Mouse (Mus musculus) hindbrain, embryonic 13.5 days (tissue): Measurements from ENCODE around the gene Chd2. TPM values are rescaled to one million over a fixed set of nuclear protein-coding genes. Genes with fewer than 3 reads are reported as not detected.
"Not testable (repeated sequence)": the region's sequence is repeated elsewhere in the genome, so short reads cannot be mapped to it uniquely, and the experiment has no call there.

Experiments
- ATAC-seq: fragments of 200-750 bp; cut with Nextera tagmentation; 2 replicates; pipeline ENCODE4 v1.8.0; 2017; ENCODE audit warnings: moderate TSS enrichment; ENCODE audit not compliant: low FRiP score
- H3K27ac ChIP-seq: fragments of 300-500 bp; sonication (generic); 2 replicates; pipeline ENCODE4 v1.5.1; 2015; ENCODE audit warnings: inconsistent platforms, mild to moderate bottlenecking, moderate library complexity
- H3K27me3 ChIP-seq: fragments of 300-500 bp; sonication (generic); 2 replicates; pipeline ENCODE4 v1.6.1; 2015; ENCODE audit warnings: mild to moderate bottlenecking, inconsistent platforms
- H3K36me3 ChIP-seq: fragments of 300-500 bp; sonication (generic); 2 replicates; pipeline ENCODE4 v1.6.1; 2015; ENCODE audit warnings: mild to moderate bottlenecking, inconsistent platforms
- H3K4me1 ChIP-seq: fragments of 300-500 bp; sonication (generic); replicated peaks from 2 replicates; pipeline ENCODE4 v1.6.1; 2015; ENCODE audit warnings: inconsistent platforms
- H3K4me2 ChIP-seq: fragments of 300-500 bp; sonication (generic); 2 replicates; pipeline ENCODE4 v1.6.1; 2015; ENCODE audit warnings: inconsistent platforms, mild to moderate bottlenecking, moderate library complexity
- H3K4me3 ChIP-seq: fragments of 300-500 bp; sonication (generic); 2 replicates; pipeline ENCODE4 v1.5.1; 2015; ENCODE audit warnings: mild to moderate bottlenecking, inconsistent platforms
- H3K9ac ChIP-seq: fragments of 300-500 bp; sonication (generic); 2 replicates; pipeline ENCODE4 v1.6.1; 2015; ENCODE audit warnings: mild to moderate bottlenecking, inconsistent platforms
- H3K9me3 ChIP-seq: fragments of 300-500 bp; sonication (generic); 2 replicates; pipeline ENCODE4 v1.6.1; 2016; ENCODE audit warnings: inconsistent platforms
- WGBS: fragments of 180-500 bp; shearing (Covaris S2); methylation state at CpG from one replicate; pipeline ENCODE4 v1.1.7; 2015; 5-methylcytosine and 5-hydroxymethylcytosine counted together
- polyA plus RNA-seq: library from polyadenylated mRNA; unstranded; fragments of >200 nt; fragmentation: Nextera tagmentation; extraction: Ambion mirVana; gene quantifications from 2 replicates; pipeline ENCODE4 v1.2.1, GENCODE M21; 2015

The Chd2 gene
- polyA plus RNA-seq, 1 experiment from 2014 or later = 53.5 TPM

DNA sequence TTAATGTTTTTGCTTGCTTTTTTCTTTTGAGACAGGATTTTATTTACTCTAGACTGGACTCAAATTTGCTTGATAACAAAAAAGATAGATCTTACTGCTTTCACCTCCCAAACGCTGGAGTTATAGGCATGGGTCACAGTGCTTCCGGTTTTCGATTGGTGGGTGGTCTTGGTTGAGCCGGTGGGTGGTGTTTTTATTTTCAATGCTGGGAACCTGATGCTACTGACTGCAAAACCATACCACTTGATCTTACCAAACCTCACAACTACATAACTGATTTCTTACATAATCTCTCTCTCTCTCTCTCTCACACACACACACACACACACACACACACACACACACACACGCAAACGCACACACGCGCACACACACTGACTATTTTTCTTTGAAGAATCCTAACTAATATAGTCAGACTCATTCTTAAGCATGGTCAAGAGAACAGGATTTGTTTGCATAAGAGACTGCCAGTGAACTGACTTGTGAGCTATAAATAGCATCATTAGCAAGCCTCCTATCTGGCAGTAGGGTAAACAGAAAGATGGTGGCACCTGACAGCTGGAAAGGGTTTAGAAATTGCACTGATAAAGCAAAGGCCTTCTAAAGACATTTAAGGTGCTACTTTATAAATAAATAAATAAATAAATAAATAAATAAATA is 37.6 kb upstream of the Chd2 start:
- Histone ChIP-seq H3K4me1 (no peaks in the 10 kb centered on the region; the same call in none of the 2 replicates), H3K9me3 (no peaks in the 10 kb centered on the region), H3K27ac (no peak overlapping the region), H3K36me3 (no peaks in the 10 kb centered on the region), H3K27me3 (0 out of 2 replicates have a peak, but pooled peaks cover 3% of the 10 kb centered on the region), H3K9ac (no peak overlapping the region), H3K4me2 (no peak overlapping the region), H3K4me3 (no peak overlapping the region)
- WGBS = 81% methylated on average over 8 of the region's 8 CpGs
- ATAC-seq = no peak

DNA sequence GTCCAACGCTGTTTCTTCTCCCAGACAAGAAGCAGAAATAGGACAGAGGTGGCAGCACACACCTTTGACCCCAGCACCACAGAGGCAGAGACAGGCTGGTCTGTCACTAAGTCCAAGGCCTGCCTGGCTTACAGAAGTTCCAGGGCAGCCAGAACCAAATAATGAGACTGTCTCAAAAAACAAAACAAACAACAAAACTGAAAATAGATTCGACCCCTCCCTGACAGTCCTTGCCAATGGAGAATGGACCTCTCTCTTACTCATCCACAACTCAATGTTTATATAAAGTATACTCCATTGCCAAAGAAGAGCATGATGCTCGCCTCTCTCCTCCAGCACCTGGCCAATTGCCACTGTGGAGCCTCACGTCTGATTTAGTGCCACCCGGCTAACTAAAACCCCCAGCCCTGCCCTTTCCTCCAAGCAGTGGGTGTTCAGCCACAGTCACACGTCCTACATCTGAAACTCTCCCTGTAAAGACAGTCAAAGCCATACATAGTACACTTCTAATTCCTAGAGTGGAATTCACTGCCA is 36.3 kb upstream of the Chd2 start:
- no peak overlapping the region for H3K4me3 ChIP-seq
- H3K9me3 ChIP-seq = no peaks in the 10 kb centered on the region
- no peaks in the 10 kb centered on the region for H3K36me3 ChIP-seq
- 76% methylated on average over 6 of the region's 6 CpGs for WGBS
- H3K27ac ChIP-seq = no peak overlapping the region
- H3K4me1 ChIP-seq = no peaks in the 10 kb centered on the region
- no peak overlapping the region for H3K4me2 ChIP-seq
- ATAC-seq = no peak
- no peak overlapping the region for H3K9ac ChIP-seq
- H3K27me3 ChIP-seq = 0 out of 2 replicates have a peak, but pooled peaks cover 3% of the 10 kb centered on the region

DNA sequence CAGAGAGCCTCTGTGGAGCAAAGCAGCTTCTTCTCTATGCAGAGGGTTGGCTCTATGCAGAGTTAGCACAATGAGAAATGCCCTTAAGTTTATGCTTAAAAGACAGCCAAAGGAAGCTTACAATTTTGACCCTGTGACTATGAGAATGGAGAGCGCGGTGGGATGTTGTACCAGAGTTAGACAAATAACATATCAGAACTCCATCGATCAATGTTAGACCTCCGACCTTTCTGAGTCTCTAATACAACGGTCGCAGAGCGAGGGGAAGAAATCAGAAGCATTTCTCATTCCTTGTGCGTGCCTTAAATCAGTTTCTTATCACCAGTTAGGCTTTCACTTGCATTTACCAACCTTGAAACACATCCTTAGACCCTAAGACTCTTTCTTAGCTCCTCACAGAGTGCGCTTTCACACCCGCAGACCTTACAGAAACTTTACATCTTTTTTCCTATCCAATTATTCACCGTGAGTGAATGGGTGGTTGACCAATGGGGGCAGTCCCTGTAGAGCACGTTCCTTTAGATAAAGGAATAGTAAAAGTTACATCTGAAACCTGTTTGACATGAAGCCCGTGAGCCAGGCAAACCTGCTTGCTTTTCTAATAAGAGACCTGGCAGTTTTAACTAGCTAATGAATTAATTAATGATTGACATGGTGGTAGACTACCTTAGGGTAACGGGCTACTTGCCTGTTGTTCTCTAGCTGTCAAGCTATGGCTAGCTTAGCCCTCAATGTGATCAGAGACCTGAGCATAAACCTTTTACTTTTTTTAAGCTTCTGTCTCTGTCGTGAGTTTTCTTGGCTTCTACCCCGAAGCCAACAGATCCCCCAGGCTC is 34.7 kb upstream of the Chd2 start:
- no peak overlapping the region for H3K27ac ChIP-seq
- 51% methylated on average over 16 of the region's 16 CpGs for WGBS
- no peak overlapping the region for H3K9ac ChIP-seq
- no peaks in the 10 kb centered on the region for H3K4me1 ChIP-seq
- H3K4me2 ChIP-seq = no peak overlapping the region
- no peak overlapping the region for H3K4me3 ChIP-seq
- no peaks in the 10 kb centered on the region for H3K36me3 ChIP-seq
- ATAC-seq = no peak
- no peaks in the 10 kb centered on the region for H3K9me3 ChIP-seq
- H3K27me3 ChIP-seq = 0 out of 2 replicates have a peak, but pooled peaks cover 3% of the 10 kb centered on the region

DNA sequence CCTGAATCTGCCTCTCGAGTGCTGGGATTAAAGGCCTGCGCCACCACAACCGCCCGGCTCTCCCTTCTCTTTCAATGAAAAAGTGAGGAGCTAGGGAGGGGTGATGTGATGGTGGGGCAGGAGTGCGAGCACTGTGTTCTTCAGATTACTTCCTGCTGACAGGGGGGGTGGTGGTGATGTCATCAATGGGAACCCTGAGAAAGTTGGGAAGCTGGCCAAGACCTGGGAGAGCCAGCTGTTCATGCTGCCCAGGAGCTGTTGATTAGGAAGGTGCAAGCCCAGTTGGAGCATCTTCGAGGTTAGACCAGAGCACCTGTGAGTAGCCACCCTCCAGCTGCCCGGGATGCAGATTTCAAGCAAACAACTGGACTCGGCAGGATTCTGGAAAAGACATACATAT is 33.6 kb upstream of the Chd2 start:
- Histone ChIP-seq H3K4me2 (no peak overlapping the region), H3K27ac (no peak overlapping the region), H3K9me3 (no peaks in the 10 kb centered on the region), H3K4me1 (no peaks in the 10 kb centered on the region), H3K9ac (no peak overlapping the region), H3K36me3 (no peaks in the 10 kb centered on the region), H3K4me3 (no peak overlapping the region), H3K27me3 (0 out of 2 replicates have a peak, but pooled peaks cover 3% of the 10 kb centered on the region)
- 58% methylated on average over 8 of the region's 8 CpGs for WGBS
- no peak for ATAC-seq

DNA sequence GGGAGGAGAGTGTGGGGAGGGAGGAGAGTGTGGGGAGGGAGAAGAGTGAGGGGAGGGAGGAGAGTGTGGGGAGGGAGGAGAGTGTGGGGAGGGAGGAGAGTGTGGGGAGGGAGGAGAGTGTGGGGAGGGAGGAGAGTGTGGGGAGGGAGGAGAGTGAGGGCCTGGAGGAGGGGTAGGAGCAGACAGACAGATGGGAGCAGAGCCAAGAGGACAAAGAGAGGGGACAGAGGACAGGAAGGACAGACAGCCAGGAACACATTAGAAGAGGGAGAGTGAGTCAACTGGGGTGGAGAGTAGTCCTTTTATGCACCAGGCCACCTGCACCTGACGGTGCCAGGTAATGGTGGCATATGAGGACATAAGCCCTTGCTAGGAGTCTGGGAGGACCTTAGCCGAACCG is 33.0 kb upstream of the Chd2 start:
- not testable (repeated sequence) for H3K9ac ChIP-seq, H3K4me2 ChIP-seq, H3K4me3 ChIP-seq, H3K9me3 ChIP-seq, H3K36me3 ChIP-seq, H3K4me1 ChIP-seq, ATAC-seq, H3K27ac ChIP-seq, H3K27me3 ChIP-seq
- WGBS = 58% methylated on average over 3 of the region's 3 CpGs

DNA sequence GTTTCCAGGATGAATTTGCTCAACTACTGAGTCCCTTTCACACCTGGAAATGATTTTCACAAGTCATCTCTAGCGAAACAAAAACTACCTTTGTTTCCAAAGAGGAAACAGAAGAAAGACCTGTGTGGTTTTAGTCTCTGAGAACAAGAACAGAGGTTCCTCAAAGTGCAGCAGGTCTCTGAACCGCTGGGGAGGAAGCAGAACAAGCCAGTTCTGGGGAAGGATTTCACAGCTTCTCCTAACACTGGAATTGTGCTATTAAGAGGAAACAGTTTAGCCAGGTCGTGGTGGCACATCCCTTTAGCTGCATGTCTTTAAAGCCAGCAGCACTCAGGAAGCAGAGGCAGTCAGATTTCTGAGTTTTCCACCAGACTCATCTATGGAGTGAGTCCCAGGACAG is 30.9 kb upstream of the Chd2 start:
- no peaks in the 10 kb centered on the region for H3K4me1 ChIP-seq
- H3K4me2 ChIP-seq = no peak overlapping the region
- 0 out of 2 replicates have a peak, but pooled peaks cover 3% of the 10 kb centered on the region for H3K27me3 ChIP-seq
- H3K9ac ChIP-seq = no peak overlapping the region
- H3K36me3 ChIP-seq = no peaks in the 10 kb centered on the region
- no peak overlapping the region for H3K27ac ChIP-seq
- no peak overlapping the region for H3K4me3 ChIP-seq
- 77% methylated on average over 3 of the region's 3 CpGs for WGBS
- H3K9me3 ChIP-seq = no peaks in the 10 kb centered on the region
- no peak for ATAC-seq

DNA sequence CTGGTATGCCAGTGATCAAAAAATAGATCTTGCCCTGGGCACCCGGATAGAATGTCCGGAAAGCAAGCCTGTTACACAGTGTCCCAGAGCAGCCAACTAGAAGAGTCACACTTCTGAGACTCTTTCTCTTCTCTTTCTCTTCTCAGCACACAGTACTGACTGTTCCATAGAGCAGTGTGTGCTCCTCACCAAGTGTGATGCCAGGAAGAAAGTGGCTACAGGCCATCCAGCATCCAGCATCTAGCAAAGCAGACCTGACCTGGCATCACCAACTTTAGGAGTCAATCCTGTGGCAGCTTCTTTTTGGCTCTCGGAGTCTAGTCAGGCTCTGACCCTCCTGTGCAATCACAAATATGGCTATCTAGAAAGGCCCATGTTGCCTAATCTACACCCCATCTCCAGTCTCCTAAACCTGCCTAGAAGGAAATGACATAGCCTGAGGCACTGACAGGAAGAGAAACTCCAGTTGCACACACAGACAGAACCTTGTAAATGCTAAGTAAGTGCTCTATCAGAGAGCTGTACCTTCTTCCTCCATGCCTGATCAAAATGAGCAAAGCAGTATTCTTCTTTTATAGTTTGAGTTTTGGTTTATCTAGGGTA is 27.3 kb upstream of the Chd2 start:
- 98% methylated on average over 3 of the region's 3 CpGs for WGBS
- ATAC-seq = no peak
- H3K36me3 ChIP-seq = no peaks in the 10 kb centered on the region

DNA sequence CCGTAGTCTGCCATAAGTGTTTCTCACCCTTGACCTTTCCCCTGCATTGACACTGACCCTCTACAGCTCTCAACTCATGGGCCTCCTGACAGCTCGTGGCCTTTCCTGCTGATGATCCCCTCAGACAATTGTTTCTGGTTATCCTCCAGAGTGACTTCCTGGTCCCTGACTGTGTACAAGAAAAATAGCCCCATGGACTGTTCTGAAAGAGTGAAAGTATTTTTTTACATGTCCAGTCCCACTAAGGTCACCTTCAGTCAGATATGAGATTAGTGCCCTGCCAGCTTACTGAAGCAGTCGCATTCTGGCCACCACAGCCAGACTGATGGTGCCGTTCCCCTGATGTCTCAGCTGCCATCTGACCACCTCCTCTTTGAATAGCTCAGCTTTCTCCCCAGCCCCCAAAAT is 26.1 kb upstream of the Chd2 start:
- Histone ChIP-seq H3K4me2 (no peak overlapping the region), H3K4me3 (no peak overlapping the region), H3K4me1 (no peaks in the 10 kb centered on the region), H3K9ac (no peak overlapping the region), H3K27me3 (no peaks in the 10 kb centered on the region), H3K27ac (no peak overlapping the region), H3K9me3 (no peaks in the 10 kb centered on the region), H3K36me3 (no peaks in the 10 kb centered on the region)
- 61% methylated on average over 4 of the region's 4 CpGs for WGBS
- ATAC-seq = no peak

More for the DNA sequence above, 27.3 kb upstream of the Chd2 start:
- H3K4me3 ChIP-seq = no peak overlapping the region
- H3K4me1 ChIP-seq = no peaks in the 10 kb centered on the region
- H3K27me3 ChIP-seq = no peaks in the 10 kb centered on the region
- H3K27ac ChIP-seq = no peak overlapping the region
- H3K9me3 ChIP-seq = no peaks in the 10 kb centered on the region
- no peak overlapping the region for H3K4me2 ChIP-seq
- no peak overlapping the region for H3K9ac ChIP-seq

DNA sequence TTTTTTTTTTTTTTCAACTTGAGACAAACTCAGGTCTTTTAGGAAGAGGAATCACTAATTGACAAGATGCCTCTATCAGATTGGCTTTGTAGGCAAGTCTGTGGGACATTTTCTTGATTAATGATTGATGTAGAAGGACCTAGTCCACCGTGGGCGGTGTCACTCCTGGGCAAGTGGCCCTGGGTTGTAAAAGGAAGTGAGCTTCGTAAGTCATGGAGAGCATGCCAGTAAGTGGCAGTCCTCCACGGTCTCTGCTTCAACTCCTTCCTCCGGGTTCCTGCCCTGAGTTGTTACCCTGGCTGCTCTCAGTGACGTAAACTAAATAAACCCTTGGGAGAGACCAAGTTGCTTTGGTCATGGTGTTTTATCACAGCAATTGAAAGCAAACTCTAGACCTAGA is 22.5 kb upstream of the Chd2 start:
- Histone ChIP-seq H3K27me3 (no peaks in the 10 kb centered on the region), H3K4me3 (no peak overlapping the region), H3K9me3 (no peaks in the 10 kb centered on the region), H3K9ac (no peak overlapping the region), H3K4me1 (peaks cover 9% of the 10 kb centered on the region), H3K4me2 (no peak overlapping the region), H3K27ac (no peak overlapping the region), H3K36me3 (no peaks in the 10 kb centered on the region)
- no peak for ATAC-seq
- whole genome bisulfite sequencing = 96% methylated on average over 6 of the region's 6 CpGs

DNA sequence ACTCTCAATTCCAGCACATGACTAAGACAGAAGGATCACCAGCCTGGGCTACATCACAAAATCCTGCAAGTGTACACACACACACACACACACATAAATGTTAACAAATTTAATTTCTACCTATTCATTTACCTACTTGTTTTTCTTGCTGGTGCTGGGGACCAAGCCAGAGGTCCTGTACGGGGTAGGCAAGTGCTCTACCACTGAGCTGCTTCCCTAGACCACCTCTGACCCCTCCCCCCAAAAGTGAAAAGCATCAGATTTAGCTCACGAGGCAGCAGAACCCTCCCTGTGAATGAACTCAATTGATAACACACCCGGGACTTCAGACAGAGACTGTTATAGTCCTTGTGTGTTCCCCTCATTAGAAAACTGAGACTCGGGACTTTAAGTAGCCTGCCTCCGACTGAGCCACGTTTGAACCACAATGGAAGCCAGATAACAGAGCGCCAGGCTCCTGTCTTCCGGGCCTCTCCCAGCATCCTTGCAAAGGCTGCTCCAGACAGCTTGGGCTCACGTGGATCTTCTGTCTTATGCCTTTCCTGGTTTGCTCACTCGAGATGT is 19.9 kb upstream of the Chd2 start:
- Histone ChIP-seq H3K36me3 (no peaks in the 10 kb centered on the region), H3K27me3 (no peaks in the 10 kb centered on the region), H3K4me2 (no peak overlapping the region), H3K4me1 (peaks cover 12% of the 10 kb centered on the region), H3K9me3 (no peaks in the 10 kb centered on the region), H3K9ac (no peak overlapping the region), H3K4me3 (no peak overlapping the region), H3K27ac (no peak overlapping the region)
- no peak for ATAC-seq
- WGBS = 22% methylated on average over 10 of the region's 10 CpGs

DNA sequence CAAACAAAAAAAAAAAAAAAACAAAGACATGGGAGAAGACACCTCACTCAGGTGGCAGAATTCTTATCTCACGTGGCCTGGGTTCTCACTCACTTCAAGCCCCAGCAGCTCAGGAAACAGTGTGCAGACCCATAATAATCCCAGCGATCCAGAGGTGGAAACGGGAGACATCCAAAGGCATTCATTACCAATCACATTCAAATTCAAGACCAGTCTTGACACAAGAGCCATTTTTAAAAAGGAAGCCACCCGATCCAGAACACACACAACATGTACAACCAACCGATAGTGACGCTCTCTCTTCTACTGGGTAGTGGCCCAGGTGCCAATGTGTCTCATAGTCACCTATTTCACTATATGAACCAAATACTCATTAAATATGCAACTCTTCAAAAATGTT is 19.2 kb upstream of the Chd2 start:
- 90% methylated on average over 6 of the region's 6 CpGs for WGBS

DNA sequence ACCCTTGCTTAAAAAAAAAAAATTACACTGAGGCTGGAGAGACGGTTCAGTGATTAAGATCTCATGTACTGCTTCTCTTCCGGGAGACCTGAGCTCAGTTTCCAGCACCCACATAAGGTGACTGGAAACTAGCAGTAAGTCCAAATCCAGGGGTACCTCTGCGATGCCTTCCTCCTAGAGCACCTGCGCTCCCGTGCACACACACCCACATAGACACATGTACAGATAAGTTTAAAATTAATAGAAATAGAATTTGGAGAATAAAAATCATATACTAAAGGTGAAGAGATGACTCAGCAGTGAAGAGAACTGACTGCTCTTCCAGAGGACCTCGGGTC is 18.2 kb upstream of the Chd2 start:
- H3K4me1 ChIP-seq = peaks cover 12% of the 10 kb centered on the region
- peak overlapping the region; percentile 71 for H3K4me2 ChIP-seq
- H3K4me3 ChIP-seq = peak overlapping the region; percentile 100; the same call in 1 of the 2 replicates
- H3K9me3 ChIP-seq = no peaks in the 10 kb centered on the region
- 0 out of 2 replicates have a peak overlapping the region, but pooled peaks have one; percentile 78 for H3K9ac ChIP-seq
- peak overlapping the region; percentile 91 for H3K27ac ChIP-seq
- no peaks in the 10 kb centered on the region for H3K27me3 ChIP-seq
- no peaks in the 10 kb centered on the region for H3K36me3 ChIP-seq
- ATAC-seq = no peak
- WGBS = 88% methylated on average over 6 of the region's 6 CpGs

More for the DNA sequence above, 19.2 kb upstream of the Chd2 start:
- no peak overlapping the region for H3K4me3 ChIP-seq
- H3K36me3 ChIP-seq = no peaks in the 10 kb centered on the region
- H3K27ac ChIP-seq = no peak overlapping the region
- H3K4me2 ChIP-seq = no peak overlapping the region
- no peak overlapping the region for H3K9ac ChIP-seq
- no peaks in the 10 kb centered on the region for H3K27me3 ChIP-seq
- no peak for ATAC-seq
- H3K9me3 ChIP-seq = no peaks in the 10 kb centered on the region
- peaks cover 12% of the 10 kb centered on the region for H3K4me1 ChIP-seq
